23 mouse cellular contexts compared by ENCODE assay signal in the genomic region with DNA sequence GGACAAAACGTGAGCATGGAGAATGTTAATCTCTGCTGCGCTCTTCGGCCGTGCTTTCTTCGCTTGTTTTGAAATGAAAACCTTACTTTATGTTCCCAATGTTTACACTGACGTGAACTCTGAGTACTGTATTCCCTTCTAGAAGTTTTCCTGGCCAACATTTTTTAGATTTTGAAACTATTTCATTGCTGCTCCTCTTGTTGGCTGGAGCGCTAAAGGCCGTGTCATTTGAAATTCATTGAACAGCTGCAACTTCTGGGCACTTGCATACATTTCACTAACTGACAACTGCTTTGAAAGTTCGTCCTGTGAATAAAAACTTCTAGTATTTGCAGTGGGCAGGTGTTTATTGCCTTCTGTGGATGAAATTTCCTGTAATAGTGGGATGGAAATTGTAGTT.
"Had no signal": no experiment of that assay in that cellular context is flagged by ENCODE, and none has a peak within 500 bp of the region (broad histone marks: within the 10 kb centered on the region; RNA-seq: fewer than 3 reads in every experiment).

No protein-coding gene starts in this region.

- H3K9ac ChIP-seq: heart, embryonic 13.5 days; heart, embryonic 15.5 days; hindbrain, embryonic 13.5 days; hindbrain, embryonic 15.5 days; limb, embryonic 12.5 days; limb, embryonic 15.5 days; liver, embryonic 12.5 days had no signal

- H3K4me3 ChIP-seq: heart, adult 2 months; heart, embryonic 13.5 days; heart, embryonic 15.5 days; hindbrain, embryonic 13.5 days; hindbrain, embryonic 15.5 days; limb, embryonic 12.5 days; limb, embryonic 15.5 days; liver, embryonic 12.5 days had no signal

- H3K36me3 ChIP-seq: heart, embryonic 13.5 days; heart, embryonic 15.5 days; hindbrain, embryonic 13.5 days; hindbrain, embryonic 15.5 days; limb, embryonic 12.5 days; limb, embryonic 15.5 days; liver, embryonic 12.5 days had no signal

- H3K27me3 ChIP-seq: heart, embryonic 13.5 days; heart, embryonic 15.5 days; hindbrain, embryonic 13.5 days; hindbrain, embryonic 15.5 days; limb, embryonic 12.5 days; limb, embryonic 15.5 days; liver, embryonic 12.5 days had no signal

- H3K4me2 ChIP-seq: heart, embryonic 11.5 days; heart, embryonic 13.5 days; heart, embryonic 15.5 days; hindbrain, embryonic 13.5 days; hindbrain, embryonic 15.5 days; limb, embryonic 12.5 days; limb, embryonic 15.5 days; liver, embryonic 12.5 days had no signal

- H3K4me1 ChIP-seq: heart, embryonic 15.5 days; hindbrain, embryonic 13.5 days; hindbrain, embryonic 15.5 days; limb, embryonic 12.5 days; limb, embryonic 15.5 days; liver, embryonic 12.5 days had no signal

- DNase-seq: gastrocnemius, postnatal 14 days; gastrocnemius, postnatal 36 days; heart, adult 11 months; heart, adult 2 months; heart, postnatal 14 days; heart, postnatal 36 days; kidney, adult 11 months; kidney, adult 8-10 months; kidney, postnatal 14 days; kidney, postnatal 36 days; layer of hippocampus, adult 9-11 months; layer of hippocampus, postnatal 36 days; left cerebral cortex, postnatal 4 days had no signal

- H3K27ac ChIP-seq: heart, adult 2 months; heart, embryonic 13.5 days; heart, embryonic 15.5 days; hindbrain, embryonic 13.5 days; hindbrain, embryonic 15.5 days; hindbrain, postnatal 0 days; limb, embryonic 12.5 days; limb, embryonic 15.5 days; liver, embryonic 12.5 days had no signal

- H3K9me3 ChIP-seq: heart, embryonic 13.5 days; heart, embryonic 15.5 days; hindbrain, embryonic 13.5 days; hindbrain, embryonic 15.5 days; limb, embryonic 12.5 days; limb, embryonic 15.5 days; liver, embryonic 12.5 days had no signal

- ATAC-seq: hindbrain, postnatal 0 days; intestine, embryonic 16.5 days; liver, embryonic 12.5 days had no signal
